Mouse (Mus musculus): ENCODE data around the gene Olr1.

GRCm38 (mm10) chr6:129547277-129547676 is 40.3 kb upstream of the Olr1 start:
- TF ChIP-seq POLR2A (IDR thresholded peaks at IDR 0.05; ENCODE audit: control insufficient read depth, extremely low read depth, insufficient read depth, low read length, poor library complexity) (no peak), CTCF (IDR thresholded peaks at IDR 0.05; ENCODE audit: borderline replicate concordance, control insufficient read depth, extremely low read depth, insufficient read depth, low read length, poor library complexity) (no peak)
